13 mouse cellular contexts compared by ENCODE assay signal in the genomic region with DNA sequence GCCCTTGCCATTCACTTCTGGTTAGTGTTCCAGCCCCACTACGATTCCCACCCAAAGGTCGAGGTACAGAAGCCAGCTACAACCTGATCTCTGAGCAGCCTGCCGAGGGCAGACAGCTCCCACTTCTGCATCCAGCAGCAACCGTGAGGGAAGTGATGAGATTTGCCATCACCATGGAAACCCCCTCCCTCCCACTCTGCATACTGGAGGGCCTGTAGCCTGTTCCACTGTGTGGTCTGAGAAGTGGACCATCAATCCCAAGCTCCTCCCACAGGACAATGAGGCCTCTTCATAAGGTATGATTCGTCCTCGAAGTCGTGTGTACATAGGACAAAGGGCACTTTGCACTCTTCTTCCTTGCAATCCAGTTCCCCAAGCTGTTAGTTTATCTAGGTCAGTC. TPM values are rescaled to one million over a fixed set of nuclear protein-coding genes. Genes with fewer than 3 reads are reported as not detected.
DNase-seq lines count a peak whose midpoint lies in the region; ATAC-seq and TF ChIP-seq lines count a peak whose summit lies in the region.
"Had no signal": no experiment of that assay in that cellular context is flagged by ENCODE, and none has a peak within 500 bp of the region (broad histone marks: within the 10 kb centered on the region; RNA-seq: fewer than 3 reads in every experiment).

No protein-coding gene starts in this region.

- peak; percentile 19 for DNase-seq in embryo, embryonic 11 days
- DNase-seq in embryo, embryonic 10 days (ENCODE audit: low spot score) = no peak
- DNase-seq in left cerebral cortex, postnatal 14 days (ENCODE audit: low spot score in 2 of 2) = peak; percentile 25 to 35
- no peak for DNase-seq in left cerebral cortex, postnatal 4 days
- DNase-seq in retina, embryonic 14.5 days (ENCODE audit: low spot score) = peak; percentile 39
- DNase-seq in cerebellum, adult 2 months = no peak
- DNase-seq in cerebellum, postnatal 10 days = no peak
- DNase-seq: cerebellum, adult 11-12 months; heart, adult 18-20 months; kidney, adult 2 months had no signal

- H3K27ac ChIP-seq in intestine, embryonic 16.5 days (ENCODE audit: low read length) = no peak overlapping the region
- H3K27ac ChIP-seq in cerebellum, adult 2 months (ENCODE audit: insufficient read depth, low read length) = no peak overlapping the region
- H3K27ac ChIP-seq: limb, embryonic 10.5 days; liver, embryonic 15.5 days had no signal

- no peak for TF ChIP-seq POLR2A in cerebellum, adult 2 months (IDR thresholded peaks at IDR 0.05; ENCODE audit: borderline replicate concordance, insufficient read depth, low read length)

- no peaks in the 10 kb centered on the region for H3K36me3 ChIP-seq in intestine, embryonic 16.5 days (ENCODE audit: control insufficient read depth, insufficient read depth, low read length)

- intact Hi-C loops in left cerebral cortex, postnatal 14 days (cut with DNase I) = no loop called here
- intact Hi-C loops in left cerebral cortex, postnatal 4 days (cut with DNase I) = no loop called here

- no peak overlapping the region for H3K4me2 ChIP-seq in intestine, embryonic 16.5 days (ENCODE audit: low read depth, low read length)
- H3K4me2 ChIP-seq: liver, embryonic 15.5 days had no signal

- no peaks in the 10 kb centered on the region for H3K4me1 ChIP-seq in intestine, embryonic 16.5 days (ENCODE audit: control insufficient read depth, insufficient read depth, low read length)
- H3K4me1 ChIP-seq in cerebellum, adult 2 months (ENCODE audit: control insufficient read depth, insufficient read depth, low read length) = no peaks in the 10 kb centered on the region
- H3K4me1 ChIP-seq: liver, embryonic 15.5 days had no signal

- TF ChIP-seq CTCF in cerebellum, adult 2 months (IDR thresholded peaks at IDR 0.05; ENCODE audit: borderline replicate concordance, insufficient read depth, low read depth, low read length) = no peak

- ATAC-seq in intestine, embryonic 16.5 days = peak; percentile 79

- no peak overlapping the region for H3K9ac ChIP-seq in intestine, embryonic 16.5 days (ENCODE audit: low read depth, low read length)
- H3K9ac ChIP-seq: liver, embryonic 15.5 days had no signal

- WGBS in intestine, embryonic 16.5 days = 38% methylated on average over 7 of the region's 7 CpGs
- WGBS in cerebellum, adult 2 months = 18% methylated on average over 7 of the region's 7 CpGs

- no peaks in the 10 kb centered on the region for H3K9me3 ChIP-seq in intestine, embryonic 16.5 days (ENCODE audit: control insufficient read depth, low read length)
- H3K9me3 ChIP-seq: limb, embryonic 10.5 days; liver, embryonic 15.5 days had no signal

- no peaks in the 10 kb centered on the region for H3K27me3 ChIP-seq in intestine, embryonic 16.5 days (replicated peaks; ENCODE audit: control insufficient read depth, insufficient read depth, low read length)
- H3K27me3 ChIP-seq in cerebellum, adult 2 months (ENCODE audit: control insufficient read depth, insufficient read depth, low read length) = no peaks in the 10 kb centered on the region
- H3K27me3 ChIP-seq: liver, embryonic 15.5 days had no signal

- H3K4me3 ChIP-seq in intestine, embryonic 16.5 days (ENCODE audit: low read length) = no peak overlapping the region
- H3K4me3 ChIP-seq in cerebellum, adult 2 months (replicated peaks; ENCODE audit: insufficient read depth, low read depth, low read length) = no peak overlapping the region
- H3K4me3 ChIP-seq: limb, embryonic 10.5 days; liver, embryonic 15.5 days had no signal

RNA-seq across cellular contexts. Expression of gene Pttg1, which starts 8.8 kb away (rescaled TPM):
- 10 to 100 TPM; 17.6 to 18.7 TPM for total RNA-seq in left cerebral cortex, postnatal 14 days (2021)
- total RNA-seq in left cerebral cortex, postnatal 4 days (2021) = 10 to 100 TPM; 12.5 to 14.0 TPM
- polyA plus RNA-seq in intestine, embryonic 16.5 days (2015; fragmentation: Nextera tagmentation; extraction: Ambion mirVana) = 61.2 and 65.5 TPM in 2 replicates
- 102 and 103 TPM in 2 replicates for polyA plus RNA-seq in cerebellum, adult 2 months (2012; rRNA removed)

RNA-seq across cellular contexts. Expression of gene Slu7, which starts 16.3 kb away (rescaled TPM):
- 10 to 100 TPM; 43.7 to 48.9 TPM for total RNA-seq in left cerebral cortex, postnatal 14 days (2021)
- 10 to 100 TPM; 36.6 to 41.8 TPM for total RNA-seq in left cerebral cortex, postnatal 4 days (2021)
- 41.7 and 46.8 TPM in 2 replicates for polyA plus RNA-seq in intestine, embryonic 16.5 days (2015; fragmentation: Nextera tagmentation; extraction: Ambion mirVana)
- 27.0 and 28.5 TPM in 2 replicates for polyA plus RNA-seq in cerebellum, adult 2 months (2012; rRNA removed)

RNA-seq across cellular contexts. Expression of gene C1qtnf2, which starts 56.9 kb away (rescaled TPM):
- total RNA-seq in left cerebral cortex, postnatal 14 days (2021) = 1 to 10 TPM; 3.6 to 3.8 TPM
- total RNA-seq in left cerebral cortex, postnatal 4 days (2021) = 10 to 100 TPM; 11.7 to 13.7 TPM
- polyA plus RNA-seq in intestine, embryonic 16.5 days (2015; fragmentation: Nextera tagmentation; extraction: Ambion mirVana) = 7.0 and 7.2 TPM in 2 replicates
- 1.8 and 1.9 TPM in 2 replicates for polyA plus RNA-seq in cerebellum, adult 2 months (2012; rRNA removed)

Comparison
In these comparisons a context has a peak if more than half of its experiments do, and no peak if none do; other contexts are left out.
1. DNase-seq: peak in embryo, embryonic 11 days (single experiment), left cerebral cortex, postnatal 14 days (2 of 2) and retina, embryonic 14.5 days (single experiment); none in embryo, embryonic 10 days (single experiment), left cerebral cortex, postnatal 4 days (single experiment), cerebellum, adult 2 months (0 of 2) and cerebellum, postnatal 10 days (0 of 2).